In genomic region chr2:167532131-167532530, GRCm38 (mm10) we compare ENCODE assay signal across 8 mouse cellular contexts. TPM values are rescaled to one million over a fixed set of nuclear protein-coding genes. Genes with fewer than 3 reads are reported as not detected.
DNase-seq lines count a peak whose midpoint lies in the region; ATAC-seq and TF ChIP-seq lines count a peak whose summit lies in the region.

No protein-coding gene starts in this region.

- H3K36me3 ChIP-seq in intestine, embryonic 14.5 days (ENCODE audit: control insufficient read depth, insufficient read depth, low read length) = no peaks in the 10 kb centered on the region
- H3K36me3 ChIP-seq in intestine, embryonic 15.5 days = no peaks in the 10 kb centered on the region
- no peaks in the 10 kb centered on the region for H3K36me3 ChIP-seq in hindbrain, postnatal 0 days (ENCODE audit: insufficient read depth, low read length)

- peaks cover 9% of the 10 kb centered on the region for H3K27me3 ChIP-seq in intestine, embryonic 14.5 days (replicated peaks; ENCODE audit: control insufficient read depth, insufficient read depth, low read length)
- H3K27me3 ChIP-seq in intestine, embryonic 15.5 days (replicated peaks) = peaks cover 4% of the 10 kb centered on the region
- peaks cover 8% of the 10 kb centered on the region; the same call in 1 of the 2 replicates for H3K27me3 ChIP-seq in hindbrain, postnatal 0 days (ENCODE audit: insufficient read depth, low read length)

- H3K9me3 ChIP-seq in intestine, embryonic 14.5 days (ENCODE audit: control insufficient read depth, low read length) = no peaks in the 10 kb centered on the region
- no peaks in the 10 kb centered on the region for H3K9me3 ChIP-seq in intestine, embryonic 15.5 days
- H3K9me3 ChIP-seq in hindbrain, postnatal 0 days (ENCODE audit: low read length) = no peaks in the 10 kb centered on the region

- DNase-seq in intestine, embryonic 14.5 days (ENCODE audit: low spot score) = peak; percentile 78
- DNase-seq in urinary bladder, postnatal 14 days (ENCODE audit: low spot score) = peak; percentile 32
- no peak for DNase-seq in urinary bladder, postnatal 36 days (ENCODE audit: low spot score in 2 of 2)
- peak; percentile 44 for DNase-seq in brain, embryonic 14.5 days (ENCODE audit: low read depth)
- DNase-seq in hindbrain, postnatal 0 days (ENCODE audit: low spot score) = peak; percentile 67
- DNase-seq in naive thymus-derived CD4-positive, alpha-beta T cell, adult 2 months (ENCODE audit: low read depth) = peak; percentile 78
- DNase-seq in layer of hippocampus, adult 11-12 months (ENCODE audit: low spot score) = no peak

- no peak overlapping the region for H3K4me3 ChIP-seq in intestine, embryonic 14.5 days (ENCODE audit: low read depth, low read length)
- H3K4me3 ChIP-seq in intestine, embryonic 15.5 days (replicated peaks) = no peak overlapping the region
- H3K4me3 ChIP-seq in hindbrain, postnatal 0 days (ENCODE audit: low read length) = no peak overlapping the region

- no peak for ATAC-seq in intestine, embryonic 14.5 days (replicated peaks; ENCODE audit: low FRiP score, low TSS enrichment, low read depth)
- no peak for ATAC-seq in intestine, embryonic 15.5 days
- ATAC-seq in hindbrain, postnatal 0 days = no peak

- peak; percentile 90 for TF ChIP-seq CTCF in brain, embryonic 14.5 days (IDR thresholded peaks at IDR 0.05; ENCODE audit: borderline replicate concordance, extremely low read depth, insufficient read depth, insufficient read length)
- peak; percentile 96 for TF ChIP-seq CTCF in hindbrain, postnatal 0 days (IDR thresholded peaks at IDR 0.05; ENCODE audit: low read depth)

- no peak for TF ChIP-seq POLR2A in brain, embryonic 14.5 days (IDR thresholded peaks at IDR 0.05; ENCODE audit: borderline replicate concordance, extremely low read depth, insufficient read depth, insufficient read length, poor library complexity, severe bottlenecking)

- H3K27ac ChIP-seq in intestine, embryonic 14.5 days (ENCODE audit: low read depth) = no peak overlapping the region
- H3K27ac ChIP-seq in intestine, embryonic 15.5 days = no peak overlapping the region
- H3K27ac ChIP-seq in hindbrain, postnatal 0 days = no peak overlapping the region

- no peak overlapping the region for H3K9ac ChIP-seq in intestine, embryonic 14.5 days (ENCODE audit: low read length)
- H3K9ac ChIP-seq in intestine, embryonic 15.5 days = no peak overlapping the region
- no peak overlapping the region for H3K9ac ChIP-seq in hindbrain, postnatal 0 days (replicated peaks; ENCODE audit: low read length)

- H3K4me1 ChIP-seq in intestine, embryonic 14.5 days (replicated peaks; ENCODE audit: control insufficient read depth, insufficient read depth, low read length) = no peaks in the 10 kb centered on the region
- 0 out of 2 replicates have a peak, but pooled peaks cover 5% of the 10 kb centered on the region for H3K4me1 ChIP-seq in intestine, embryonic 15.5 days (replicated peaks)
- no peaks in the 10 kb centered on the region for H3K4me1 ChIP-seq in hindbrain, postnatal 0 days (ENCODE audit: insufficient read depth, low read length)

- no peak overlapping the region for H3K4me2 ChIP-seq in intestine, embryonic 14.5 days (ENCODE audit: low read length)
- H3K4me2 ChIP-seq in intestine, embryonic 15.5 days (replicated peaks) = no peak overlapping the region
- no peak overlapping the region for H3K4me2 ChIP-seq in hindbrain, postnatal 0 days (ENCODE audit: low read depth, low read length)

- 17% methylated on average over 13 of the region's 13 CpGs for WGBS in intestine, embryonic 14.5 days
- 20% methylated on average over 13 of the region's 13 CpGs for WGBS in intestine, embryonic 15.5 days
- 19% methylated on average over 13 of the region's 13 CpGs for WGBS in hindbrain, postnatal 0 days

RNA-seq across cellular contexts. Expression of gene Snai1, which starts 5.9 kb away (rescaled TPM):
- polyA plus RNA-seq in intestine, embryonic 14.5 days (2014; fragmentation: Nextera tagmentation; extraction: Ambion mirVana) = 17.4 and 19.2 TPM in 2 replicates
- polyA plus RNA-seq in intestine, embryonic 15.5 days (2015; fragmentation: Nextera tagmentation; extraction: Ambion mirVana) = 14.3 and 16.1 TPM in 2 replicates
- 7.8 and 12.0 TPM in 2 replicates for polyA plus RNA-seq in brain, embryonic 14.5 days (2012; rRNA removed)
- 0.93 and 1.2 TPM in 2 replicates for total RNA-seq in hindbrain, postnatal 0 days (2014; rRNA removed)
- 3.6 and 4.3 TPM in 2 replicates for polyA plus RNA-seq in hindbrain, postnatal 0 days (2015; fragmentation: Nextera tagmentation; extraction: Ambion mirVana)

RNA-seq across cellular contexts. Expression of gene Spata2, which starts 39.4 kb away (rescaled TPM):
- polyA plus RNA-seq in intestine, embryonic 14.5 days (2014; fragmentation: Nextera tagmentation; extraction: Ambion mirVana) = 13.9 and 15.1 TPM in 2 replicates
- polyA plus RNA-seq in intestine, embryonic 15.5 days (2015; fragmentation: Nextera tagmentation; extraction: Ambion mirVana) = 12.7 and 13.8 TPM in 2 replicates
- 44.4 and 45.9 TPM in 2 replicates for polyA plus RNA-seq in brain, embryonic 14.5 days (2012; rRNA removed)
- 41.3 and 45.6 TPM in 2 replicates for total RNA-seq in hindbrain, postnatal 0 days (2014; rRNA removed)
- 27.6 and 29.4 TPM in 2 replicates for polyA plus RNA-seq in hindbrain, postnatal 0 days (2015; fragmentation: Nextera tagmentation; extraction: Ambion mirVana)

RNA-seq across cellular contexts. Expression of gene Rnf114, which starts 39.7 kb away (rescaled TPM):
- 82.8 and 85.0 TPM in 2 replicates for polyA plus RNA-seq in intestine, embryonic 14.5 days (2014; fragmentation: Nextera tagmentation; extraction: Ambion mirVana)
- 65.3 and 73.3 TPM in 2 replicates for polyA plus RNA-seq in intestine, embryonic 15.5 days (2015; fragmentation: Nextera tagmentation; extraction: Ambion mirVana)
- polyA plus RNA-seq in brain, embryonic 14.5 days (2012; rRNA removed) = 133 and 160 TPM in 2 replicates
- total RNA-seq in hindbrain, postnatal 0 days (2014; rRNA removed) = 68.7 and 89.6 TPM in 2 replicates
- 79.8 and 85.8 TPM in 2 replicates for polyA plus RNA-seq in hindbrain, postnatal 0 days (2015; fragmentation: Nextera tagmentation; extraction: Ambion mirVana)

Comparison
In these comparisons a context has a peak if more than half of its experiments do, and no peak if none do; other contexts are left out.
1. DNase-seq: peak in intestine, embryonic 14.5 days (single experiment), urinary bladder, postnatal 14 days (single experiment), brain, embryonic 14.5 days (single experiment), hindbrain, postnatal 0 days (single experiment) and naive thymus-derived CD4-positive, alpha-beta T cell, adult 2 months (single experiment); none in urinary bladder, postnatal 36 days (0 of 2) and layer of hippocampus, adult 11-12 months (single experiment).